Mouse (Mus musculus) left cerebral cortex, adult 2 months (tissue): ENCODE measurements at regions not wholly inside any gene's neighbourhood (a gene's known extent, or its start where the extent isn't known, plus 50 kb on each side); places are given as distances from the start of the nearest gene placed in this dataset.
"Not testable (repeated sequence)": the region's sequence is repeated elsewhere in the genome, so short reads cannot be mapped to it uniquely, and the experiment has no call there.

Experiments used
- DNase-seq, 2 experiments: peaks; one replicate each; pipeline ENCODE4 v3.0.0; 2021 to 2022; ENCODE audit warnings: low spot score in 2 of 2, mixed read lengths in 1 of 2; ENCODE audit errors: extremely low spot score in 1 of 2
- H3K27ac ChIP-seq: fragments of 200-600 bp; 2 replicates; pipeline ENCODE4 v1.8.1; 2022
- H3K4me3 ChIP-seq: fragments of 200-600 bp; 2 replicates; pipeline ENCODE4 v1.8.1; 2022
- CTCF ChIP-seq: fragments of 200-600 bp; IDR thresholded peaks from 2 replicates; pipeline ENCODE4 v1.8.1; 2022; ENCODE audit warnings: antibody characterized with exemption, mild to moderate bottlenecking, moderate library complexity
- intact Hi-C: fragments of 180-260 bp; cut with DNase I; formaldehyde crosslinking; loops from one replicate; pipeline ENCODE4 v1.15.1; 2025
- microRNA-seq, 2 experiments: library from miRNA; unstranded; fragments of <30 nt; microRNA quantifications; one replicate each; pipeline ENCODE4 v1.2.0; 2021

GRCm38 (mm10) chr12:115803675-115804074, 243.8 kb upstream of the Zfp386 start:
- intact Hi-C loops, H3K4me3 ChIP-seq, H3K27ac ChIP-seq, DNase-seq: not testable (repeated sequence)

- no peak overlapping the region for H3K4me3 ChIP-seq
- TF ChIP-seq CTCF: no peak
- no peak overlapping the region for H3K27ac ChIP-seq
- intact Hi-C loops: no loop called here
- no peak for DNase-seq
These were observed 239.5 kb upstream of the Zfp386 start for GRCm38 (mm10) chr12:115807978-115808377.

Small RNA genes lying in the stretch of these regions (microRNA-seq; reads per million reads assigned to microRNA genes)
- 0 reads per million in 2 experiments for gene Gm27722
- 0 reads per million in 2 experiments for gene Mir6388
